Mouse (Mus musculus) stomach, postnatal 0 days (tissue): Measurements from ENCODE around the gene Aicda. TPM values are rescaled to one million over a fixed set of nuclear protein-coding genes. Genes with fewer than 3 reads are reported as not detected.

Experiments used
- ATAC-seq: fragments of 200-750 bp; cut with Nextera tagmentation; 2 replicates; pipeline ENCODE4 v1.8.0; 2017; ENCODE audit not compliant: low FRiP score, low TSS enrichment
- DNase-seq: peaks from one replicate; pipeline ENCODE4 v3.0.0-alpha.2; 2016; ENCODE audit warnings: low spot score
- H3K27ac ChIP-seq: fragments of 300-500 bp; sonication (generic); replicated peaks from 2 replicates; pipeline ENCODE4 v1.5.1; 2014; ENCODE audit warnings: mild to moderate bottlenecking, control low read depth
- H3K27me3 ChIP-seq: fragments of 300-500 bp; sonication (generic); 2 replicates; pipeline ENCODE4 v1.6.1; 2014; ENCODE audit warnings: low read length; ENCODE audit not compliant: control insufficient read depth, insufficient read depth
- H3K36me3 ChIP-seq: fragments of 300-500 bp; sonication (generic); 2 replicates; pipeline ENCODE4 v1.6.1; 2014; ENCODE audit warnings: low read length, mixed read lengths; ENCODE audit not compliant: control insufficient read depth, insufficient read depth
- H3K4me1 ChIP-seq: fragments of 300-500 bp; sonication (generic); replicated peaks from 2 replicates; pipeline ENCODE4 v1.6.1; 2014; ENCODE audit warnings: antibody characterized with exemption; ENCODE audit not compliant: control insufficient read depth, insufficient read depth
- H3K4me2 ChIP-seq: fragments of 300-500 bp; sonication (generic); replicated peaks from 2 replicates; pipeline ENCODE4 v1.6.1; 2014; ENCODE audit warnings: low read depth, mild to moderate bottlenecking, control low read depth, moderate library complexity
- H3K4me3 ChIP-seq: fragments of 300-500 bp; sonication (generic); 2 replicates; pipeline ENCODE4 v1.5.1; 2014; ENCODE audit warnings: low read depth, low read length, control low read depth
- H3K9ac ChIP-seq: fragments of 300-500 bp; sonication (generic); 2 replicates; pipeline ENCODE4 v1.6.1; 2014; ENCODE audit warnings: mild to moderate bottlenecking, low read length, control low read depth, mixed read lengths
- H3K9me3 ChIP-seq: fragments of 300-500 bp; sonication (generic); 2 replicates; pipeline ENCODE4 v1.6.1; 2016; ENCODE audit warnings: low read length; ENCODE audit not compliant: control insufficient read depth
- CTCF ChIP-seq: IDR thresholded peaks from 2 replicates; pipeline ENCODE4 v1.5.1; 2016; ENCODE audit warnings: antibody characterized with exemption, low read depth, mild to moderate bottlenecking, moderate library complexity
- EP300 ChIP-seq: optimal IDR thresholded peaks from 2 replicates; pipeline ENCODE3; 2016; ENCODE audit warnings: antibody characterized with exemption
- WGBS: fragments of 180-500 bp; shearing (Covaris S2); extraction: QIAGEN DNeasy Blood & Tissue Kit; methylation state at CpG from one replicate; pipeline ENCODE4 v1.1.7; 2014; 5-methylcytosine and 5-hydroxymethylcytosine counted together
- polyA plus RNA-seq: library from polyadenylated mRNA; unstranded; fragments of >200 nt; fragmentation: Nextera tagmentation; extraction: Ambion mirVana; gene quantifications from 2 replicates; pipeline ENCODE4 v1.2.1, GENCODE M21; 2015

The Aicda gene
- polyA plus RNA-seq, 1 experiment from 2014 or later, result not detected

DNA sequence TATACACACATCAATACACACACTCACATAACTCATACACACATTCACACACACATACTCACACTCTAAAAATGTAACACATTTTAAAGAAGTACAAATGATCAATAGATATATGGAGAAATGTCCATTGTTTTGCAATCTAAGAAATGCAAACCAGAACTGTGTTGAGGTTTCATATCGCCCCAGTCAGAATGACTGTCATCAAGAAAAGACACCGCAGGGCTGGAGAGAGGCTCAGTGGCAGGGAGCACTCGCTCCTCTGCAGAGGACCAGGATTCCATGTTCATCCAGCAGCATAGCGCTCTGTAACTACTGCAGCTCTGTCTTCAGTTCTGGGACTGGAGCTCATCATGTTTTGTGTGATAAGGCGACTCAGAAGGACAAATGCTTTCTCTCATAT, 10.0 kb upstream of the Aicda start:
- Histone ChIP-seq H3K9me3 (no peaks in the 10 kb centered on the region), H3K4me3 (no peak overlapping the region), H3K4me2 (no peak overlapping the region), H3K27ac (no peak overlapping the region), H3K4me1 (no peaks in the 10 kb centered on the region), H3K9ac (no peak overlapping the region), H3K36me3 (no peaks in the 10 kb centered on the region), H3K27me3 (no peaks in the 10 kb centered on the region)
- TF ChIP-seq EP300 (no peak), CTCF (no peak)
- DNase-seq (no peak), ATAC-seq (no peak)
- 78% methylated on average over 5 of the region's 5 CpGs for WGBS

- H3K27ac ChIP-seq, result no peak overlapping the region
Observed at GRCm38 (mm10) chr6:122544672-122545071, 8.9 kb upstream of the Aicda start.

GRCm38 (mm10) chr6:122545289-122545882, 8.2 kb upstream of the Aicda start:
- Histone ChIP-seq H3K36me3 (no peaks in the 10 kb centered on the region), H3K27me3 (no peaks in the 10 kb centered on the region), H3K4me3 (no peak overlapping the region), H3K9ac (no peak overlapping the region), H3K27ac (no peak overlapping the region), H3K4me1 (no peaks in the 10 kb centered on the region), H3K4me2 (no peak overlapping the region), H3K9me3 (no peaks in the 10 kb centered on the region)
- DNase-seq (no peak), ATAC-seq (no peak)
- no peak for TF ChIP-seq EP300
- TF ChIP-seq CTCF, result no peak
- 73% methylated on average over 9 of the region's 9 CpGs for WGBS

More at GRCm38 (mm10) chr6:122544672-122545071, 8.9 kb upstream of the Aicda start:
- Histone ChIP-seq H3K4me2 (no peak overlapping the region), H3K27me3 (no peaks in the 10 kb centered on the region), H3K9me3 (no peaks in the 10 kb centered on the region), H3K9ac (no peak overlapping the region), H3K4me1 (no peaks in the 10 kb centered on the region), H3K4me3 (no peak overlapping the region), H3K36me3 (no peaks in the 10 kb centered on the region)
- no peak for DNase-seq
- TF ChIP-seq CTCF (no peak), EP300 (no peak)
- no peak for ATAC-seq
- WGBS, result 100% methylated on average over 1 of the region's 1 CpGs

- H3K9ac ChIP-seq, result no peak overlapping the region
- H3K27me3 ChIP-seq, result no peaks in the 10 kb centered on the region
- H3K4me1 ChIP-seq, result no peaks in the 10 kb centered on the region
- no peaks in the 10 kb centered on the region for H3K36me3 ChIP-seq
- WGBS, result 70% methylated on average over 10 of the region's 10 CpGs
- no peak for DNase-seq
- ATAC-seq, result no peak
- H3K27ac ChIP-seq, result no peak overlapping the region
- no peaks in the 10 kb centered on the region for H3K9me3 ChIP-seq
- no peak overlapping the region for H3K4me2 ChIP-seq
- no peak for TF ChIP-seq EP300
- no peak for TF ChIP-seq CTCF
- H3K4me3 ChIP-seq, result no peak overlapping the region
Observed at GRCm38 (mm10) chr6:122545948-122546347, 7.7 kb upstream of the Aicda start.

DNA sequence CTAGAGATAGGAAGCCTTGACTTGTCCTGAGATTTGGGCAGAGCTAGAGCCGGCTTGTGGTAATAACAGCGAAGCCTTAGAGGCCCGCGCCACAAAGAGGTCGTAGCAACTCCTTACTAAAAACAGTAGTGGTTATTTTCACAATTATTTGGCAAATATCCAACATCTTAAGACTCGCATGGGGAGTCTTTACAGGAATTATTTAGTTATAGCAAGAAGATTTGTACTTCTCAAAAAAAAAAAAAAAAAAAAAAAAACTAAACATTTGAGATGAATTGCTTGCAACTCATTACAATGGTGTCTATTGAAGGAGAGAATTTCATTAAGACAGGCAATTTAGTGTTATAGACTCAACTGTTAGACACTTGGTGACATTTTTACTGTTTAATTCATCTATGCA, 501 bp downstream of the Aicda start:
- Histone ChIP-seq H3K4me2 (no peak overlapping the region), H3K36me3 (no peaks in the 10 kb centered on the region), H3K9ac (no peak overlapping the region), H3K27me3 (no peaks in the 10 kb centered on the region), H3K4me1 (no peaks in the 10 kb centered on the region), H3K4me3 (no peak overlapping the region), H3K27ac (no peak overlapping the region), H3K9me3 (no peaks in the 10 kb centered on the region)
- DNase-seq (no peak), ATAC-seq (no peak)
- 63% methylated on average over 6 of the region's 6 CpGs for WGBS
- no peak for TF ChIP-seq EP300
- TF ChIP-seq CTCF, result no peak

GRCm38 (mm10) chr6:122555266-122555665, 1.7 kb downstream of the Aicda start:
- H3K4me2 ChIP-seq, result no peak overlapping the region
- H3K27me3 ChIP-seq, result no peaks in the 10 kb centered on the region
- no peaks in the 10 kb centered on the region for H3K9me3 ChIP-seq
- H3K4me1 ChIP-seq, result no peaks in the 10 kb centered on the region
- TF ChIP-seq CTCF, result no peak
- TF ChIP-seq EP300, result no peak
- ATAC-seq, result no peak
- no peak overlapping the region for H3K4me3 ChIP-seq
- H3K27ac ChIP-seq, result no peak overlapping the region
- DNase-seq, result no peak
- H3K36me3 ChIP-seq, result no peaks in the 10 kb centered on the region
- H3K9ac ChIP-seq, result no peak overlapping the region
- 33% methylated on average over 7 of the region's 7 CpGs for WGBS
